Mouse (Mus musculus) forelimb bud, embryonic 11.5 days (tissue): ENCODE measurements around the gene Zfp81.
A peak's percentile ranks its signal among the peaks of the same experiment; 100 is the strongest.
"Not testable (repeated sequence)": the region's sequence is repeated elsewhere in the genome, so short reads cannot be mapped to it uniquely, and the experiment has no call there.

ENCODE experiments used
- DNase-seq: peaks from one replicate; pipeline ENCODE4 v3.0.0-alpha.2; 2012; ENCODE audit warnings: low read depth, low spot score

The Zfp81 gene

DNA sequence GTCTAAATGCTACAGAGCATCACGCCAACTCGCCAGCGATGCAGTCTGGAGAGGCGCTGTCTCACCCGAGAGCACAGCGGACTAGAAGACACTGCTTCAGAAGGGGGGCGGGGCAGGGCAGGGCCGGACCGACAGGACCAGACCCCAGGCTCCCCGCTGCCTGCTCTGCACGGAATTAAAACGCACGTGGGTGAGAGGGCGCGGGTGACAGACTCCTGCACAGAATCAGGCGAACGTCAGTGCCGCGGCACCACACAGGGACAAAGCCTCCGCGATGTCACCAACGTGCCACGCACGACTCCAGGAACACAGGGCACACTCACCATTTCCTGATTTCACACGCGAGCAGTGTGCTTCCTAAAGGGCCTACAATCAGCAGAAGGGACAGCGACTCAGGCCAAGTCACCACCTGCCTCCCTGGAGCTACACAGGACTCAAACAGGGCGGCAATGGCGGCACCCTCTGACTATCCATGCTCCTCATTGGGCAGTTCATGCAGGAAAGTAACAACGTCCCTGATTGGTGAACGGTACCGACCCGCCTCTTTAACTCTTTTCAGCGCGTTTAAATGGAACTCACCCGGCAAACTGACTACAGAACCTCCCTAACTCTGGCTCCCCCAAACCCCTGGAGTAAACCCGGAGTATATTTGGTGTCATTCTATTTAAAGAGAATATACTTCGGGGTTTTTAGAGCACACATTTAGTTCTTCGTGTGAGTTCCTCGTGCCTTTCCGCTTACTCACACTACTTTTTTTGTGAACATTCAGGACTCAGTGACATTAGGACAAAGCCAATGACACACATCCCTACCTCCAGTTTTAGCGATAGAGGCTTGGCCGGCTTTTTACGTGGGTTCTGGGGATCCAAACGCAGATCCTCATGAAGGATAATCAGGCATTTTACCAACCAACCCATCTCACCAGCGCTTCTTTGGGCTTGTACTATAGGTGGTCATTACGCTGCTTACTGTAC lies at the start of gene Zfp81:
Gene Zfp81 (minus strand): TSS at position 468 of the 974 bp plus-strand sequence.
- peak; percentile 90 for DNase-seq

GRCm38 (mm10) chr17:33394182-33395034 lies 35.7 kb upstream of the Zfp81 start, which contains the start of gene Zfp101:
Gene Zfp101, minus strand, starts transcription at chr17:33394641.
- peak; percentile 93 for DNase-seq

- no peak for DNase-seq
Observed at GRCm38 (mm10) chr17:33392271-33392670, 33.6 kb upstream of the Zfp81 start.

GRCm38 (mm10) chr17:33385705-33386104 lies 27.0 kb upstream of the Zfp81 start:
- DNase-seq: no peak

DNA sequence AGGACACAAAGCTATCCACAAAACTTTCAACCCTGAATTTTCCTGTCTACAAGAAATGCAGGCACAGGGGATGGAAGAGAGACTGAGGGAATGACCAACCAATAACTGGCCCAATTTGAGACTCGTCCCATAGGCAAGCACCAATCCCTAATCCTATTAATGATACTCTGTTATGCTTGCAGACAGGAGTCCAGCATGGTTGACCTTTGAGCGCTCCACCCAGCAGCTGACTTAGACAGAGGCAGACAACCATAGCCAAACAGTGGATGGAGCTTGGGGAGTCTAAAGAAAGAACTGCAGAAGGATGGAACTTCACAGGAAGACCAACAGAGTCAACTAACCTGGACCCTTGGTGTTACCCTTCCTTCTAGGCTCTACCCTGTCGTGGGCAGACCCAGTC lies 14.1 kb upstream of the Zfp81 start:
- DNase-seq: no peak

- DNase-seq: no peak
Observed at GRCm38 (mm10) chr17:33352981-33353380, 5.7 kb downstream of the Zfp81 start.

DNA sequence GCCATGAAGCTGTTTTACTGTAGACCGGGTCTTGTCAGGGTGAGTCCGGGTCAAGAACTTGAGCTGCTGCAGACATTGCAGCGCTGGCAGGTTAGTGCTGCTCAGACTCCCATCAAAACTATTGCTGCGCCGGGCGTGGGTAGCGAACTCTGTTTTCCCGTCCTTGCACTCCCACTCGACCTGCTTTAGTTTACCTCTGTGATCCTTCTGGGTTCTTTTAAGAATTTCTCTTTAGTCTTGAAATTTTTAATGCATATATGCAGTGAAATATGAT lies 68.9 kb downstream of the Zfp81 start:
- not testable (repeated sequence) for DNase-seq

GRCm38 (mm10) chr17:33289039-33289875 lies 69.4 kb downstream of the Zfp81 start, which contains the start of gene Zfp955b:
Gene Zfp955b, plus strand, starts transcription at chr17:33289544.
- not testable (repeated sequence) for DNase-seq
